Mouse (Mus musculus): ENCODE results near the gene Gm4450. TPM values are rescaled to one million over a fixed set of nuclear protein-coding genes. Genes with fewer than 3 reads are reported as not detected.
A peak's percentile ranks its signal among the peaks of the same experiment; 100 is the strongest.

Gene Gm4450
- polyA plus RNA-seq, 1 experiment from 2014 or later = 0.13 TPM

- no peaks in the 10 kb centered on the region for H3K4me1 ChIP-seq (replicated peaks)
- no peak overlapping the region for H3K9ac ChIP-seq (replicated peaks)
- no peak overlapping the region for H3K27ac ChIP-seq
- no peaks in the 10 kb centered on the region for H3K9me3 ChIP-seq
- peaks cover under 1% of the 10 kb centered on the region for H3K27me3 ChIP-seq
- no peaks in the 10 kb centered on the region for H3K36me3 ChIP-seq
- ATAC-seq (ENCODE audit: insufficient number of reproducible peaks, insufficient read depth, low FRiP score, low TSS enrichment, low read depth) = no peak
- WGBS = 92% methylated on average over 1 of the region's 1 CpGs
- H3K4me3 ChIP-seq (replicated peaks) = no peak overlapping the region
- no peak overlapping the region for H3K4me2 ChIP-seq
Measured at GRCm38 (mm10) chr3:98435030-98435429, 21.9 kb downstream of the Gm4450 start.

GRCm38 (mm10) chr3:98434088-98434816, 22.7 kb downstream of the Gm4450 start:
- peaks cover 8% of the 10 kb centered on the region for H3K27me3 ChIP-seq
- no peaks in the 10 kb centered on the region for H3K4me1 ChIP-seq (replicated peaks)
- no peaks in the 10 kb centered on the region for H3K9me3 ChIP-seq
- no peak overlapping the region for H3K4me3 ChIP-seq (replicated peaks)
- no peak for ATAC-seq (ENCODE audit: insufficient number of reproducible peaks, insufficient read depth, low FRiP score, low TSS enrichment, low read depth)
- H3K27ac ChIP-seq = no peak overlapping the region
- no peaks in the 10 kb centered on the region for H3K36me3 ChIP-seq
- no peak overlapping the region for H3K9ac ChIP-seq (replicated peaks)
- no CpG with 5 or more reads among the region's 1 CpGs for WGBS
- no peak overlapping the region for H3K4me2 ChIP-seq

- Histone ChIP-seq H3K4me3 (replicated peaks) (no peak overlapping the region), H3K36me3 (peaks cover 4% of the 10 kb centered on the region; the same call in 1 of the 2 replicates), H3K4me2 (peak overlapping the region; percentile 98; the same call in 1 of the 2 replicates), H3K27me3 (peaks cover 41% of the 10 kb centered on the region), H3K27ac (no peak overlapping the region), H3K4me1 (replicated peaks) (peaks cover 16% of the 10 kb centered on the region), H3K9me3 (no peaks in the 10 kb centered on the region), H3K9ac (replicated peaks) (no peak overlapping the region)
- WGBS = 20% methylated on average over 8 of the region's 8 CpGs
- no peak for ATAC-seq (ENCODE audit: insufficient number of reproducible peaks, insufficient read depth, low FRiP score, low TSS enrichment, low read depth)
Measured at GRCm38 (mm10) chr3:98428928-98429525, 27.9 kb downstream of the Gm4450 start.

GRCm38 (mm10) chr3:98428449-98428775, 28.5 kb downstream of the Gm4450 start:
- Histone ChIP-seq H3K4me2 (peak overlapping the region; percentile 98), H3K27me3 (peaks cover 41% of the 10 kb centered on the region), H3K4me3 (replicated peaks) (peak overlapping the region; percentile 61), H3K4me1 (replicated peaks) (peaks cover 16% of the 10 kb centered on the region), H3K36me3 (peaks cover 4% of the 10 kb centered on the region; the same call in 1 of the 2 replicates), H3K9me3 (no peaks in the 10 kb centered on the region), H3K27ac (no peak overlapping the region), H3K9ac (replicated peaks) (0 out of 2 replicates have a peak overlapping the region, but pooled peaks have one; percentile 52)
- no peak for ATAC-seq (ENCODE audit: insufficient number of reproducible peaks, insufficient read depth, low FRiP score, low TSS enrichment, low read depth)
- WGBS = 3% methylated on average over 17 of the region's 17 CpGs

- Histone ChIP-seq H3K9me3 (no peaks in the 10 kb centered on the region), H3K4me3 (replicated peaks) (peak overlapping the region; percentile 61), H3K27ac (no peak overlapping the region), H3K4me2 (peak overlapping the region; percentile 98), H3K4me1 (replicated peaks) (peaks cover 16% of the 10 kb centered on the region), H3K36me3 (peaks cover 4% of the 10 kb centered on the region; the same call in 1 of the 2 replicates), H3K9ac (replicated peaks) (peak overlapping the region; percentile 52), H3K27me3 (peaks cover 41% of the 10 kb centered on the region)
- peak; percentile 94 for ATAC-seq (ENCODE audit: insufficient number of reproducible peaks, insufficient read depth, low FRiP score, low TSS enrichment, low read depth)
- WGBS = under 1% methylated on average over 109 of the region's 110 CpGs
Measured at GRCm38 (mm10) chr3:98427600-98428448, 29.1 kb downstream of the Gm4450 start.

GRCm38 (mm10) chr3:98427260-98427599, 29.7 kb downstream of the Gm4450 start:
- 1% methylated on average over 23 of the region's 23 CpGs for WGBS
- Histone ChIP-seq H3K4me3 (replicated peaks) (peak overlapping the region; percentile 61), H3K27ac (no peak overlapping the region), H3K4me1 (replicated peaks) (peaks cover 16% of the 10 kb centered on the region), H3K9me3 (no peaks in the 10 kb centered on the region), H3K4me2 (peak overlapping the region; percentile 98), H3K36me3 (peaks cover 4% of the 10 kb centered on the region; the same call in 1 of the 2 replicates), H3K9ac (replicated peaks) (peak overlapping the region; percentile 52), H3K27me3 (peaks cover 41% of the 10 kb centered on the region)
- ATAC-seq (ENCODE audit: insufficient number of reproducible peaks, insufficient read depth, low FRiP score, low TSS enrichment, low read depth) = no peak; the same call in 1 of the 2 replicates

GRCm38 (mm10) chr3:98426749-98427148, 30.2 kb downstream of the Gm4450 start:
- Histone ChIP-seq H3K9me3 (no peaks in the 10 kb centered on the region), H3K4me2 (peak overlapping the region; percentile 98), H3K4me3 (replicated peaks) (peak overlapping the region; percentile 61), H3K9ac (replicated peaks) (no peak overlapping the region), H3K27ac (no peak overlapping the region), H3K36me3 (peaks cover 4% of the 10 kb centered on the region; the same call in 1 of the 2 replicates), H3K4me1 (replicated peaks) (peaks cover 16% of the 10 kb centered on the region), H3K27me3 (peaks cover 41% of the 10 kb centered on the region)
- WGBS = 46% methylated on average over 5 of the region's 5 CpGs
- ATAC-seq (ENCODE audit: insufficient number of reproducible peaks, insufficient read depth, low FRiP score, low TSS enrichment, low read depth) = no peak

- WGBS = 91% methylated on average over 4 of the region's 4 CpGs
- no peak overlapping the region for H3K4me2 ChIP-seq
- H3K36me3 ChIP-seq = peaks cover 4% of the 10 kb centered on the region; the same call in 1 of the 2 replicates
- peaks cover 18% of the 10 kb centered on the region; the same call in 1 of the 2 replicates for H3K4me1 ChIP-seq (replicated peaks)
- H3K9ac ChIP-seq (replicated peaks) = no peak overlapping the region
- no peak for ATAC-seq (ENCODE audit: insufficient number of reproducible peaks, insufficient read depth, low FRiP score, low TSS enrichment, low read depth)
- H3K27ac ChIP-seq = no peak overlapping the region
- H3K27me3 ChIP-seq = peaks cover 19% of the 10 kb centered on the region
- H3K4me3 ChIP-seq (replicated peaks) = no peak overlapping the region
- no peaks in the 10 kb centered on the region for H3K9me3 ChIP-seq
Measured at GRCm38 (mm10) chr3:98422926-98423325, 34.0 kb downstream of the Gm4450 start.

GRCm38 (mm10) chr3:98419786-98420070, 37.2 kb downstream of the Gm4450 start:
- 23% methylated on average over 4 of the region's 4 CpGs for WGBS
- no peak overlapping the region for H3K4me2 ChIP-seq
- H3K9me3 ChIP-seq = no peaks in the 10 kb centered on the region
- ATAC-seq (ENCODE audit: insufficient number of reproducible peaks, insufficient read depth, low FRiP score, low TSS enrichment, low read depth) = no peak
- no peaks in the 10 kb centered on the region for H3K36me3 ChIP-seq
- peaks cover 12% of the 10 kb centered on the region; the same call in 1 of the 2 replicates for H3K4me1 ChIP-seq (replicated peaks)
- no peak overlapping the region for H3K9ac ChIP-seq (replicated peaks)
- H3K4me3 ChIP-seq (replicated peaks) = no peak overlapping the region
- no peaks in the 10 kb centered on the region for H3K27me3 ChIP-seq
- H3K27ac ChIP-seq = no peak overlapping the region

- Histone ChIP-seq H3K27ac (no peak overlapping the region), H3K4me2 (no peak overlapping the region), H3K4me3 (replicated peaks) (no peak overlapping the region), H3K4me1 (replicated peaks) (peaks cover 12% of the 10 kb centered on the region; the same call in 1 of the 2 replicates), H3K27me3 (no peaks in the 10 kb centered on the region), H3K9ac (replicated peaks) (no peak overlapping the region), H3K36me3 (no peaks in the 10 kb centered on the region), H3K9me3 (no peaks in the 10 kb centered on the region)
- 53% methylated on average over 6 of the region's 6 CpGs for WGBS
- no peak for ATAC-seq (ENCODE audit: insufficient number of reproducible peaks, insufficient read depth, low FRiP score, low TSS enrichment, low read depth)
Measured at GRCm38 (mm10) chr3:98418991-98419785, 37.7 kb downstream of the Gm4450 start.

All from limb, embryonic 12.5 days (tissue).